ENCODE assay signal across 24 mouse cellular contexts in genomic region chr2:43182105-43182504, GRCm38 (mm10).
"Had no signal": no experiment of that assay in that cellular context is flagged by ENCODE, and none has a peak within 500 bp of the region (broad histone marks: within the 10 kb centered on the region; RNA-seq: fewer than 3 reads in every experiment).

No protein-coding gene starts in this region.

- H3K36me3 ChIP-seq: heart, embryonic 10.5 days; heart, embryonic 12.5 days; hindbrain, embryonic 10.5 days; hindbrain, embryonic 12.5 days; intestine, embryonic 15.5 days; limb, embryonic 13.5 days; limb, embryonic 15.5 days had no signal

- ATAC-seq: hindbrain, embryonic 16.5 days; inflammation-experienced regulatory T-cells, adult 6 months; intestine, embryonic 15.5 days; intestine, postnatal 0 days had no signal

- H3K27ac ChIP-seq: gastrocnemius, adult 2 months; heart, embryonic 10.5 days; hindbrain, embryonic 10.5 days; hindbrain, embryonic 12.5 days; hindbrain, embryonic 14.5 days; intestine, embryonic 15.5 days; layer of hippocampus, adult 2 months; limb, embryonic 13.5 days; limb, embryonic 15.5 days had no signal

- H3K9ac ChIP-seq: heart, embryonic 12.5 days; hindbrain, embryonic 12.5 days; hindbrain, embryonic 14.5 days; intestine, embryonic 15.5 days; limb, embryonic 13.5 days; limb, embryonic 15.5 days had no signal

- H3K4me2 ChIP-seq: heart, embryonic 12.5 days; hindbrain, embryonic 12.5 days; hindbrain, embryonic 14.5 days; intestine, embryonic 15.5 days; limb, embryonic 13.5 days; limb, embryonic 15.5 days had no signal

- DNase-seq: gastrocnemius, adult 2 months; gastrocnemius, postnatal 10 days; gastrocnemius, postnatal 25 days; heart, adult 18-20 months; heart, postnatal 10 days; heart, postnatal 4 days; kidney, adult 18-20 months; kidney, adult 8-10 months; kidney, postnatal 10 days; kidney, postnatal 25 days; kidney, postnatal 4 days; left cerebral cortex, postnatal 4 days had no signal

- H3K27me3 ChIP-seq: heart, embryonic 12.5 days; hindbrain, embryonic 12.5 days; intestine, embryonic 15.5 days; limb, embryonic 13.5 days; limb, embryonic 15.5 days had no signal

- H3K4me3 ChIP-seq: gastrocnemius, adult 2 months; heart, embryonic 10.5 days; heart, embryonic 12.5 days; hindbrain, embryonic 10.5 days; hindbrain, embryonic 12.5 days; intestine, embryonic 15.5 days; layer of hippocampus, adult 2 months; limb, embryonic 13.5 days; limb, embryonic 15.5 days had no signal

- H3K4me1 ChIP-seq: heart, embryonic 10.5 days; heart, embryonic 12.5 days; hindbrain, embryonic 10.5 days; hindbrain, embryonic 12.5 days; intestine, embryonic 15.5 days; limb, embryonic 13.5 days; limb, embryonic 15.5 days had no signal

- H3K9me3 ChIP-seq: heart, embryonic 10.5 days; heart, embryonic 12.5 days; hindbrain, embryonic 10.5 days; hindbrain, embryonic 12.5 days; intestine, embryonic 15.5 days; limb, embryonic 13.5 days; limb, embryonic 15.5 days had no signal
